Mouse (Mus musculus) ES-E14 (cell line): Measurements from ENCODE around the gene Srxn1.

ENCODE experiments used
- CHD2 ChIP-seq: IDR thresholded peaks from 2 replicates; pipeline ENCODE4 v1.6.1; 2014; ENCODE audit warnings: mild to moderate bottlenecking, low read depth, low read length, inconsistent platforms
- HCFC1 ChIP-seq: IDR thresholded peaks from 2 replicates; pipeline ENCODE4 v1.6.1; 2012; ENCODE audit warnings: low read length, inconsistent platforms, borderline replicate concordance; ENCODE audit not compliant: insufficient read depth
- ZNF384 ChIP-seq: IDR thresholded peaks from 2 replicates; pipeline ENCODE4 v1.6.1; 2012; ENCODE audit warnings: low read depth, low read length, inconsistent platforms

DNA sequence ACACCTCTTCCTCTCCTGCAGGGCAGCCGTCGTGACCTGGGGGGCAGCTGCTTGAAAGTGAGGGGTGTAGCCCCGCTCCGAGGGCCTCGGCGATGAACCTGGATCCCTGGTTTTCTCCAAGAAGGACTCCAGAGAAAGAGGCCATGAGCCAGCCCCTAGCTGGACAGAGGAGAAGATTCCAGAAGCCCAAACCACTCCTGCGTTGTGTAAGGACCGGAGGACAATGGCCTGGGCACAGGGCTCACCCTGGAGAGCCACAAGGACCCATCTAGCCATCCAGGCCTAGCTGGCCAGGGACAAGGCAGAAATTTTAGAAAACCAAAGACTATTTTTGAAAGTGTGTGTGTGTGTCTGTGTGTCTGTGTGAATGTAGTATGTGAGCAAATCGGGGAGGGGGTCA, 43.4 kb downstream of the Srxn1 start:
- TF ChIP-seq HCFC1, result no peak
- no peak for TF ChIP-seq ZNF384
- no peak for TF ChIP-seq CHD2
